Mouse (Mus musculus) gastrocnemius, adult 2 months (tissue): Measurements from ENCODE around the gene Ubqln5. TPM values are rescaled to one million over a fixed set of nuclear protein-coding genes. Genes with fewer than 3 reads are reported as not detected.

Source experiments
- DNase-seq: peaks from one replicate; pipeline ENCODE4 v3.0.0; 2022
- H3K27ac ChIP-seq: fragments of 200-600 bp; 2 replicates; pipeline ENCODE4 v1.8.1; 2022; ENCODE audit warnings: mild to moderate bottlenecking
- H3K4me3 ChIP-seq: fragments of 200-600 bp; 2 replicates; pipeline ENCODE4 v1.8.1; 2022; ENCODE audit warnings: mild to moderate bottlenecking, moderate library complexity
- CTCF ChIP-seq: fragments of 200-600 bp; IDR thresholded peaks from 2 replicates; pipeline ENCODE4 v1.8.1; 2022; ENCODE audit warnings: antibody characterized with exemption, mild to moderate bottlenecking, moderate library complexity
- intact Hi-C: fragments of 180-260 bp; cut with DNase I; formaldehyde crosslinking; loops from one replicate; pipeline ENCODE4 v1.15.1; 2025
- long read RNA-seq, 2 experiments: library from polyadenylated mRNA; stranded (forward); transcript quantifications; one replicate each; pipeline ENCODE4 v2.0.0; 2021
- total RNA-seq, 2 experiments: library from RNA; stranded (reverse); gene quantifications; 2 replicates each; pipeline ENCODE4 v1.2.3; 2021

Gene Ubqln5
- total RNA-seq, result not detected
- long read RNA-seq, experiment 1, result 0 reads
- long read RNA-seq, experiment 2, result 0 reads

- no peak within 1 kb of the TSS for H3K27ac ChIP-seq
- no peak for TF ChIP-seq CTCF
These were observed at the start of gene Ubqln5 for GRCm38 (mm10) chr7:104129726-104130125. TSS of gene Ubqln5 (minus strand) at chr7:104129826.

GRCm38 (mm10) chr7:104179074-104179473 lies 49.4 kb upstream of the Ubqln5 start:
- DNase-seq, result no peak
- Histone ChIP-seq H3K27ac (no peak overlapping the region), H3K4me3 (no peak overlapping the region)
- intact Hi-C loops, result no loop called here
- TF ChIP-seq CTCF, result no peak

More at GRCm38 (mm10) chr7:104129726-104130125, at the start of gene Ubqln5:
- intact Hi-C loops, result no loop called here
- no peak for DNase-seq
- H3K4me3 ChIP-seq, result no peak within 1 kb of the TSS

- Histone ChIP-seq H3K27ac (no peak overlapping the region), H3K4me3 (no peak overlapping the region)
- no peak for TF ChIP-seq CTCF
- DNase-seq, result no peak
- intact Hi-C loops, result no loop called here
These were observed 48.9 kb upstream of the Ubqln5 start for GRCm38 (mm10) chr7:104178422-104179054.

GRCm38 (mm10) chr7:104175085-104175484 lies 45.5 kb upstream of the Ubqln5 start:
- intact Hi-C loops, result no loop called here
- DNase-seq, result no peak

GRCm38 (mm10) chr7:104169634-104170204 lies 40.1 kb upstream of the Ubqln5 start:
- Histone ChIP-seq H3K27ac (no peak overlapping the region), H3K4me3 (no peak overlapping the region)
- no peak for DNase-seq
- no peak for TF ChIP-seq CTCF
- intact Hi-C loops, result no loop called here

More at GRCm38 (mm10) chr7:104175085-104175484, 45.5 kb upstream of the Ubqln5 start:
- no peak overlapping the region for H3K27ac ChIP-seq
- H3K4me3 ChIP-seq, result no peak overlapping the region
- no peak for TF ChIP-seq CTCF

- H3K27ac ChIP-seq, result no peak overlapping the region
- intact Hi-C loops, result no loop called here
- H3K4me3 ChIP-seq, result no peak overlapping the region
- no peak for DNase-seq
- TF ChIP-seq CTCF, result no peak
These were observed 37.5 kb upstream of the Ubqln5 start for GRCm38 (mm10) chr7:104167105-104167504.

GRCm38 (mm10) chr7:104150456-104150855 lies 20.8 kb upstream of the Ubqln5 start, which contains the start of gene Ubqlnl:
TSS of gene Ubqlnl (minus strand) at chr7:104150556.
- no peak within 1 kb of the TSS for H3K27ac ChIP-seq
- DNase-seq, result no peak
- intact Hi-C loops, result no loop called here
- no peak within 1 kb of the TSS for H3K4me3 ChIP-seq
- no peak for TF ChIP-seq CTCF

- intact Hi-C loops, result no loop called here
- Histone ChIP-seq H3K4me3 (no peak within 1 kb of the TSS), H3K27ac (no peak within 1 kb of the TSS)
- no peak for TF ChIP-seq CTCF
- no peak for DNase-seq
These were observed 13.6 kb upstream of the Ubqln5 start, which contains the start of gene Ubqln3 for GRCm38 (mm10) chr7:104143179-104143578. TSS of gene Ubqln3 (minus strand) at chr7:104143279.

- TF ChIP-seq CTCF, result no peak
- no peak within 1 kb of the TSS for H3K27ac ChIP-seq
- DNase-seq, result no peak
- no peak within 1 kb of the TSS for H3K4me3 ChIP-seq
- intact Hi-C loops, result no loop called here
These were observed 7.7 kb upstream of the Ubqln5 start, which contains the start of gene Olfr643 for GRCm38 (mm10) chr7:104137305-104137704. TSS of gene Olfr643 (minus strand) at chr7:104137405.

- no peak for TF ChIP-seq CTCF
- Histone ChIP-seq H3K27ac (no peak within 1 kb of the TSS), H3K4me3 (no peak within 1 kb of the TSS)
- intact Hi-C loops, result no loop called here
- no peak for DNase-seq
These were observed 25.0 kb downstream of the Ubqln5 start, which contains the start of gene Olfr646 for GRCm38 (mm10) chr7:104104757-104104972. TSS of gene Olfr646 (plus strand) at chr7:104104873.

GRCm38 (mm10) chr7:104103913-104104756 lies 25.5 kb downstream of the Ubqln5 start:
- TF ChIP-seq CTCF, result no peak
- H3K4me3 ChIP-seq, result no peak overlapping the region
- intact Hi-C loops, result no loop called here
- H3K27ac ChIP-seq, result no peak overlapping the region
- no peak for DNase-seq

- DNase-seq, result no peak
- H3K27ac ChIP-seq, result no peak within 1 kb of the TSS
- H3K4me3 ChIP-seq, result no peak within 1 kb of the TSS
- TF ChIP-seq CTCF, result no peak
- intact Hi-C loops, result no loop called here
These were observed 44.3 kb downstream of the Ubqln5 start, which contains the start of gene Olfr645 for GRCm38 (mm10) chr7:104085365-104085764. TSS of gene Olfr645 (minus strand) at chr7:104085465.

Other genes starting within 250 kb of the Ubqln5 start
- gene Olfr66, start 243.6 kb downstream of the Ubqln5 start, total RNA-seq, result not detected
- not detected for gene Olfr64, start 235.3 kb downstream of the Ubqln5 start, total RNA-seq
- gene Olfr65, start 226.3 kb downstream of the Ubqln5 start, total RNA-seq, result not detected
- gene Olfr631, start 201.0 kb downstream of the Ubqln5 start, total RNA-seq, result not detected
- not detected for gene Olfr632, start 195.5 kb downstream of the Ubqln5 start, total RNA-seq
- not detected for gene Olfr633, start 185.4 kb downstream of the Ubqln5 start, total RNA-seq
- gene Olfr635, start 158.7 kb downstream of the Ubqln5 start, total RNA-seq, result not detected
- gene Olfr638, start 131.1 kb downstream of the Ubqln5 start, total RNA-seq, result not detected
- gene Olfr639, start 112.5 kb downstream of the Ubqln5 start, total RNA-seq, result under 1 TPM in 1 of 2 experiments, not detected in 1; 0.03 TPM
- gene Olfr640, start 104.3 kb downstream of the Ubqln5 start, total RNA-seq, result not detected
- not detected for gene Olfr641, start 94.4 kb downstream of the Ubqln5 start, total RNA-seq
- not detected for gene Olfr642, start 77.2 kb downstream of the Ubqln5 start, total RNA-seq
- gene 4930516K23Rik, start 68.4 kb downstream of the Ubqln5 start, total RNA-seq, result not detected
- gene Olfr644, start 58.0 kb downstream of the Ubqln5 start, total RNA-seq, result not detected
- gene Olfr645, start 44.4 kb downstream of the Ubqln5 start, total RNA-seq, result not detected
- not detected for gene Olfr646, start 25.0 kb downstream of the Ubqln5 start, total RNA-seq
- not detected for gene Olfr643, start 7.6 kb upstream of the Ubqln5 start, total RNA-seq
- not detected for gene Ubqln3, start 13.5 kb upstream of the Ubqln5 start, total RNA-seq
- not detected for gene Ubqlnl, start 20.7 kb upstream of the Ubqln5 start, total RNA-seq
- gene Olfm5, start 35.0 kb upstream of the Ubqln5 start, total RNA-seq, result not detected
- gene Olfr648, start 53.6 kb upstream of the Ubqln5 start, total RNA-seq, result not detected
- not detected for gene Olfr649, start 66.2 kb upstream of the Ubqln5 start, total RNA-seq
- under 1 TPM in 1 of 2 experiments, not detected in 1; 0.25 TPM for gene Trim6, start 89.0 kb upstream of the Ubqln5 start, total RNA-seq
- gene Trim34a, start 114.6 kb upstream of the Ubqln5 start, total RNA-seq, result 1 to 10 TPM; 1.0 to 1.3 TPM
- gene Trim5, start 158.3 kb upstream of the Ubqln5 start, total RNA-seq, result under 1 TPM; 0.66 to 0.75 TPM
- gene Trim12a, start 185.6 kb upstream of the Ubqln5 start, total RNA-seq, result 1 to 10 TPM; 2.2 to 3.4 TPM
- gene Trim34b, start 199.6 kb upstream of the Ubqln5 start, total RNA-seq, result not detected
- gene Trim12c, start 223.5 kb upstream of the Ubqln5 start, total RNA-seq, result 1 to 10 TPM; 2.1 to 2.5 TPM
- not detected for gene Trim30b, start 240.1 kb upstream of the Ubqln5 start, total RNA-seq